Mouse (Mus musculus) embryonic fibroblast, embryonic 13.5 days (primary cell): ENCODE measurements around the gene Ccdc88b.

Experiments
- CTCF ChIP-seq: IDR thresholded peaks from 2 replicates; pipeline ENCODE4 v1.5.1; 2011; ENCODE audit warnings: mild to moderate bottlenecking, control low read depth, low read length, moderate library complexity, borderline replicate concordance; ENCODE audit not compliant: insufficient read depth
- POLR2A ChIP-seq: IDR thresholded peaks from 2 replicates; pipeline ENCODE4 v1.6.1; 2011; ENCODE audit warnings: low read depth, mild to moderate bottlenecking, control low read depth, low read length, moderate library complexity

GRCm38 (mm10) chr19:6846050-6846449, 12.0 kb downstream of the Ccdc88b start:
- TF ChIP-seq CTCF = no peak
- no peak for TF ChIP-seq POLR2A
